Mouse (Mus musculus) NIH3T3 (cell line): Measurements from ENCODE around the gene Uba1y.
A peak's percentile ranks its signal among the peaks of the same experiment; 100 is the strongest.
"Not testable (repeated sequence)": the region's sequence is repeated elsewhere in the genome, so short reads cannot be mapped to it uniquely, and the experiment has no call there.

ENCODE experiments used
- DNase-seq: peaks from one replicate; pipeline ENCODE4 v3.0.0-alpha.2; 2012; ENCODE audit warnings: low read depth

The Uba1y gene

DNA sequence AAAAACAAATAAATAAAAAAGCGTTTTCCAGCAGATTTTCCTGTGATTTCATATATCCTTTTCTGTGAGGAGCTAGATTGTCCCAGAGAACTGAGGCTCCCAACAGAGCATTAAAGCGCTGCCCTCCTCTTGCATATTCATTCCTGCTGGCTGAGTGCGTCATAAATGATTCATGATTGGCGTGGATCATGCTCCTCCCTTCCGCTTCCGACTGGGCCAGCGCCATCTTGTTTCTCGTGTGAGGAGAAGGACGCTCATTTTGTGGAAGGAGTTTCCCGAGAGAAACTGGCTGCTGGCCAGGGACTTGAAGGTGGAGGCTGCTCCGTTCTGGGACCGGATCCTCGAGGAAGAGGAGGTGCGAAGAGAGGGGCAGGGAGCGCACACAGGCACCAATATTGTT lies at the start of gene Uba1y:
Gene Uba1y (plus strand): TSS at position 254 of the 400 bp plus-strand sequence.
- no peak for DNase-seq

DNA sequence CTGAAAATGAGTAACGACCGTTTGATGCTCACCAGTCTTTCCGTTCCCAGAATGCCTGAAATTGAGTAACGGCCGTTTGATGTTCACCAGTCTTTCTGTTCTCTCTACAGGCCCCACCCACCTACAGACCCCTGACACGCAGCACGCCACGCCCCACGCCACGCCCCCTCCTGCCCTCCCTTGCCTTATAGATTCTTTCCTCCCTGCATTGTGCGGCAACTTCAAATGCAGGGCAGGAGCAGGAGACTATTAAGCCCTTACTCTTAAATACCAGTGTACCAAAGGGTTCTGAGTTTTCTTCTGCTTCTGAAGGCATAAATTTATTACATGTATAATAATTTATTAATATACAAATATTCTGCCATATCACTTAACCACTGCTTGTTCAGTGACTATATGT lies 21.1 kb upstream of the Uba1y start, which contains the start of gene Zfy1:
Gene Zfy1 (minus strand): TSS at position 101 of the 400 bp plus-strand sequence.
- DNase-seq, result not testable (repeated sequence)

DNA sequence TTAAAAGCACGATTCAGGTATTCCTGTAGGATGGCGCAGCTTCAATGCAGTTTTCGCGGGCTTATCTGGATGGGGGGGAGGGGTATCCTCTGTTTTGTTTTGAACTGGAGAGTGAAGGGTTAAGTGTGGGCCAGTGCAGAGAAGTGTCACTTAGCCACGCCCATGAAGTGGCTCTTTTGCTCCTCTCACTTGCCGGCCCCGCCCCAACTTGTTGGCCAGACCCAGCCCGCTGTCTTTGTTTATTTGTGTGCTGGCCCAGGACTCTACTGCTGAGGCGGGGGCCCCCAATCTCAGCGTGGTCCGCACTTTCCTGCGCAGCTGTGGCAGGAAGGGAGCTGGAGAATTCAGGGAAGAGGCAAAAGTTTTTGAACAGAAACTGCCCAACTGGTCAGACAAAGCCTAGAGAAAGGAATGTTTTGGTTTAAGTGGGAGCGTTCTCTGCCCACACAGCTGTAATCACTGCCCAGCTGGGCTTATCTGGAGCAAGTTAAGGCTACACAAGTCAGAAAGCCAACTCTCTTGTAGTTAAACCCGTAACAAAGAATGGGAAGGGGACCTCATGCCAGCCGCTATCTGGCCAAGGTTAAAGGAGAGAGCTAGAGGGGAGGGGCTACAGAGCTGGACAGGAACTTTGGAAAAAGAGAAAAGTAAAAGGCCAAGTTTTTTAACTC lies 9.3 kb upstream of the Uba1y start:
- peak; percentile 63 for DNase-seq

- peak; percentile 1 for DNase-seq
Observed at GRCm38 (mm10) chrY:872404-872803, 54.0 kb downstream of the Uba1y start.

- DNase-seq, result peak; percentile 43
Observed at GRCm38 (mm10) chrY:872855-873549, 54.6 kb downstream of the Uba1y start.
